Mouse (Mus musculus): ENCODE results near the gene Mgrn1. TPM values are rescaled to one million over a fixed set of nuclear protein-coding genes. Genes with fewer than 3 reads are reported as not detected.

The Mgrn1 gene
- polyA plus RNA-seq, 1 experiment from 2014 or later: 128 TPM

- Histone ChIP-seq H3K4me1 (ENCODE audit: control insufficient read depth, insufficient read depth, low read length) (peaks cover 5% of the 10 kb centered on the region), H3K27me3 (ENCODE audit: control insufficient read depth, insufficient read depth, low read length) (no peaks in the 10 kb centered on the region), H3K9ac (ENCODE audit: low read length) (no peak overlapping the region), H3K4me3 (ENCODE audit: low read length) (no peak overlapping the region), H3K9me3 (replicated peaks; ENCODE audit: control insufficient read depth, low read length) (no peaks in the 10 kb centered on the region), H3K4me2 (ENCODE audit: low read depth, low read length) (no peak overlapping the region), H3K27ac (ENCODE audit: low read length) (no peak overlapping the region), H3K36me3 (ENCODE audit: control insufficient read depth, insufficient read depth) (peaks cover 32% of the 10 kb centered on the region)
- no peak for ATAC-seq (replicated peaks; ENCODE audit: extremely low read depth, insufficient read depth, low FRiP score)
- 55% methylated on average over 5 of the region's 5 CpGs for WGBS
Observed at GRCm38 (mm10) chr16:4907972-4908371, 21.9 kb downstream of the Mgrn1 start.

DNA sequence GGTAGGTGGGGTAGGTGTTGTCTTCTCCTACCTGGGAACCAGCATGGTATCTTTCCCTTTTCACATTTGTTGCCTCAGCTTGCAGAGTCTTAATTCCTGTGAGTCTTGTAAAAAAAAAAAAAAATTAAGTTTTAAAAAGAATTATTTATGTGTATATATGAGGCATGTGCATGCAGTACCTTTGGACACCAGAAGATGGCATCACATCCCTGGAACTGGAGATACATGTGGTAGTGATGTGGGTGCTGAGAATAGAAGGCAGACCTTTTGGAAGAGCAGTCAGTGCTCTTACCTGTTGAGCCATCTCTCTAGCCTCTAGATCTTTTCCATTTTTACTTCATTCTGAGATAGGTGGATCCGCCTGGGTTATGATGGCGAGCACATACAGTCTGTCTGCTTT lies 23.7 kb downstream of the Mgrn1 start:
- no peak overlapping the region for H3K4me2 ChIP-seq (ENCODE audit: low read depth, low read length)
- H3K36me3 ChIP-seq (ENCODE audit: control insufficient read depth, insufficient read depth): peaks cover 32% of the 10 kb centered on the region
- no peak overlapping the region for H3K4me3 ChIP-seq (ENCODE audit: low read length)
- H3K27ac ChIP-seq (ENCODE audit: low read length): no peak overlapping the region
- peaks cover 15% of the 10 kb centered on the region for H3K4me1 ChIP-seq (ENCODE audit: control insufficient read depth, insufficient read depth, low read length)
- H3K9ac ChIP-seq (ENCODE audit: low read length): no peak overlapping the region
- no peak for ATAC-seq (replicated peaks; ENCODE audit: extremely low read depth, insufficient read depth, low FRiP score)
- WGBS: 100% methylated on average over 2 of the region's 2 CpGs
- H3K9me3 ChIP-seq (replicated peaks; ENCODE audit: control insufficient read depth, low read length): no peaks in the 10 kb centered on the region
- no peaks in the 10 kb centered on the region for H3K27me3 ChIP-seq (ENCODE audit: control insufficient read depth, insufficient read depth, low read length)

- 91% methylated on average over 8 of the region's 8 CpGs for WGBS
- peaks cover 32% of the 10 kb centered on the region for H3K36me3 ChIP-seq (ENCODE audit: control insufficient read depth, insufficient read depth)
- ATAC-seq (replicated peaks; ENCODE audit: extremely low read depth, insufficient read depth, low FRiP score): no peak
Observed at GRCm38 (mm10) chr16:4910758-4911157, 24.7 kb downstream of the Mgrn1 start.

DNA sequence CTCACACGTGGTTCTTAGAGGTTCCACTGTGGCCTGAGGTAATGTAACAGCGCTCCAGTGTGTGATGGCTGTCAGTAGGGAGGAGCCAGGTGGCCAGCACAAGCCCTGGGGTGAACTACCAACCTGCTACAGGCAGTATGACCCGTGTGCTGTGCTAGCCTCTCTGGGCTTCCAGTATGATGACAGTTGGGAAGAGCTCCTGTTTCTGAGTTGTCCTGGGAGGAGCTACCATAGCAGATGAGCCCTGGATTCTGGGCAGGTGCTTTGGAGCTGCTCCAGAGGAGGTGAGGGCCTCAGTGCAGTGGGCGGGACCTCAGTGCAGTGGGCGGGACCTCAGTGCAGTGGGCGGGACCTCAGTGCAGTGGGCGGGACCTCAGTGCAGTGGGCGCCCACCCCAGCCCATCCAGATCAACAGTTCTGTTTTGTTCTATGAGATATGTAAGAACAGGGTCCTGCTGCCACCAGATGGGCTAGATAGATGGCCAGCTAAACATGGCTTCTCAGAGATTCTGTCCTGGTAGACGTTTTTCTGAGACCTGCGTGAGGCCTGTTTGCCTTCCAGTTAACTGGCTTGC lies 26.1 kb downstream of the Mgrn1 start:
- WGBS: 75% methylated on average over 10 of the region's 10 CpGs
- no peak for ATAC-seq (replicated peaks; ENCODE audit: extremely low read depth, insufficient read depth, low FRiP score)
- Histone ChIP-seq H3K9ac (ENCODE audit: low read length) (no peak overlapping the region), H3K36me3 (ENCODE audit: control insufficient read depth, insufficient read depth) (peaks cover 44% of the 10 kb centered on the region), H3K27me3 (ENCODE audit: control insufficient read depth, insufficient read depth, low read length) (no peaks in the 10 kb centered on the region), H3K27ac (ENCODE audit: low read length) (peak overlapping the region; percentile 85), H3K4me3 (ENCODE audit: low read length) (no peak overlapping the region), H3K4me2 (ENCODE audit: low read depth, low read length) (no peak overlapping the region), H3K4me1 (ENCODE audit: control insufficient read depth, insufficient read depth, low read length) (peaks cover 13% of the 10 kb centered on the region), H3K9me3 (replicated peaks; ENCODE audit: control insufficient read depth, low read length) (no peaks in the 10 kb centered on the region)

More at GRCm38 (mm10) chr16:4910758-4911157, 24.7 kb downstream of the Mgrn1 start:
- no peaks in the 10 kb centered on the region for H3K27me3 ChIP-seq (ENCODE audit: control insufficient read depth, insufficient read depth, low read length)
- H3K4me2 ChIP-seq (ENCODE audit: low read depth, low read length): no peak overlapping the region
- H3K4me1 ChIP-seq (ENCODE audit: control insufficient read depth, insufficient read depth, low read length): peaks cover 13% of the 10 kb centered on the region
- H3K9me3 ChIP-seq (replicated peaks; ENCODE audit: control insufficient read depth, low read length): no peaks in the 10 kb centered on the region
- H3K4me3 ChIP-seq (ENCODE audit: low read length): no peak overlapping the region
- H3K9ac ChIP-seq (ENCODE audit: low read length): no peak overlapping the region
- H3K27ac ChIP-seq (ENCODE audit: low read length): no peak overlapping the region

- Histone ChIP-seq H3K4me1 (ENCODE audit: control insufficient read depth, insufficient read depth, low read length) (peaks cover 13% of the 10 kb centered on the region), H3K9ac (ENCODE audit: low read length) (peak overlapping the region; percentile 31), H3K9me3 (replicated peaks; ENCODE audit: control insufficient read depth, low read length) (no peaks in the 10 kb centered on the region), H3K27me3 (ENCODE audit: control insufficient read depth, insufficient read depth, low read length) (no peaks in the 10 kb centered on the region), H3K4me3 (ENCODE audit: low read length) (0 out of 2 replicates have a peak overlapping the region, but pooled peaks have one; percentile 3), H3K4me2 (ENCODE audit: low read depth, low read length) (peak overlapping the region; percentile 22), H3K36me3 (ENCODE audit: control insufficient read depth, insufficient read depth) (peaks cover 44% of the 10 kb centered on the region), H3K27ac (ENCODE audit: low read length) (peak overlapping the region; percentile 85)
- peak; percentile 17 for ATAC-seq (replicated peaks; ENCODE audit: extremely low read depth, insufficient read depth, low FRiP score)
- 53% methylated on average over 11 of the region's 11 CpGs for WGBS
Observed at GRCm38 (mm10) chr16:4912907-4913782, 27.1 kb downstream of the Mgrn1 start.

DNA sequence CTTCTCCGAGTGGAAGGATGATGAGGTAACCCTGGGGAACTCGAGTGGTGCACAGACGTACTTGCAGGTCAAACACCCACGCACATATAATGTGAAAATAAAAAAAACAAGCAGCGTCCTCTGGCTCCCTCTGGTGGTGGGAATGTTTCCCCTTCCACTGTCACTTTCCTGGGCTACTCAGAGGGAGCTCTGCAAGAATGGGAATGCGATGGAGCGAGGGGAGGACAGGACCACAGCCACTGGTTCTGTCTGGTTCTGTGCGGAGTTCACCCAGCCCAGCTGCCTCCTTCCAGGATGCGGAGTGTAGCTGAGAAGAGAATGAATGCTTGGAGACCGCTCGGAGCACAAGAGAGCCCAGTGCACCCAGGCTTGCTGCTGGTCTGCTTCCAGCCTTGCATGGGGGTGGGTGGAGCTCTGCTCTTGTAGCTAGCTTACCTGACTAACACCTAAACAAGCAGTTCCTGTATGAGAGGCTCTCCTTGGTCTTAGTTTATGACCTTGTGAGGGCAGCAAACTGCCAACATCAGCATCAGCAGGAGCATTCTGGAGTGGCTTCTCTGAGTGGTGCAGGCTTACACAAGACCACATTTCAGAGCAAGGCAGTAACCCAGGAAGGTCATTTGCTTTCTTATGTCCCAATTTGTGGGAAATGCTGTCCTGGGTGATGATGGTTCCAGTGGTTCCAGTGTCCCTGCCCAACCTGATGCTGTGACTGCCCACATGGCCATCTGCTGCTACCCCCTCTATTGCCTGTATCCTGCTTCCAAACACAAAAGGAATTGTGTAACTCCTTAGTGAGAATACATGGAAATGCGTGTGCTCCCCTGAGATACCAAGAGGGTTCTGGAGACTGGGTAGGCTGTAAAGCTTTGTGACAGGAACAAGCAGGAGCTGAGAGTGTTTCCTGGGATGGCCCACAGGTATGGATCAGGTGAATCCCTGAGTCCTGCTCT lies 28.0 kb downstream of the Mgrn1 start:
- Histone ChIP-seq H3K4me2 (ENCODE audit: low read depth, low read length) (peak overlapping the region; percentile 22), H3K4me1 (ENCODE audit: control insufficient read depth, insufficient read depth, low read length) (peaks cover 13% of the 10 kb centered on the region)

GRCm38 (mm10) chr16:4915931-4916330 lies 29.9 kb downstream of the Mgrn1 start:
- Histone ChIP-seq H3K9me3 (replicated peaks; ENCODE audit: control insufficient read depth, low read length) (no peaks in the 10 kb centered on the region), H3K27ac (ENCODE audit: low read length) (no peak overlapping the region), H3K4me2 (ENCODE audit: low read depth, low read length) (no peak overlapping the region), H3K36me3 (ENCODE audit: control insufficient read depth, insufficient read depth) (peaks cover 30% of the 10 kb centered on the region), H3K27me3 (ENCODE audit: control insufficient read depth, insufficient read depth, low read length) (no peaks in the 10 kb centered on the region), H3K9ac (ENCODE audit: low read length) (no peak overlapping the region), H3K4me3 (ENCODE audit: low read length) (no peak overlapping the region), H3K4me1 (ENCODE audit: control insufficient read depth, insufficient read depth, low read length) (peaks cover 13% of the 10 kb centered on the region)
- no peak for ATAC-seq (replicated peaks; ENCODE audit: extremely low read depth, insufficient read depth, low FRiP score)
- WGBS: 49% methylated on average over 3 of the region's 3 CpGs

More for the DNA sequence above, 28.0 kb downstream of the Mgrn1 start:
- no peaks in the 10 kb centered on the region for H3K9me3 ChIP-seq (replicated peaks; ENCODE audit: control insufficient read depth, low read length)
- H3K36me3 ChIP-seq (ENCODE audit: control insufficient read depth, insufficient read depth): peaks cover 47% of the 10 kb centered on the region
- peak; percentile 57 for ATAC-seq (replicated peaks; ENCODE audit: extremely low read depth, insufficient read depth, low FRiP score)
- no peaks in the 10 kb centered on the region for H3K27me3 ChIP-seq (ENCODE audit: control insufficient read depth, insufficient read depth, low read length)
- H3K4me3 ChIP-seq (ENCODE audit: low read length): 0 out of 2 replicates have a peak overlapping the region, but pooled peaks have one; percentile 3
- peak overlapping the region; percentile 85 for H3K27ac ChIP-seq (ENCODE audit: low read length)
- H3K9ac ChIP-seq (ENCODE audit: low read length): peak overlapping the region; percentile 31
- 34% methylated on average over 12 of the region's 12 CpGs for WGBS

DNA sequence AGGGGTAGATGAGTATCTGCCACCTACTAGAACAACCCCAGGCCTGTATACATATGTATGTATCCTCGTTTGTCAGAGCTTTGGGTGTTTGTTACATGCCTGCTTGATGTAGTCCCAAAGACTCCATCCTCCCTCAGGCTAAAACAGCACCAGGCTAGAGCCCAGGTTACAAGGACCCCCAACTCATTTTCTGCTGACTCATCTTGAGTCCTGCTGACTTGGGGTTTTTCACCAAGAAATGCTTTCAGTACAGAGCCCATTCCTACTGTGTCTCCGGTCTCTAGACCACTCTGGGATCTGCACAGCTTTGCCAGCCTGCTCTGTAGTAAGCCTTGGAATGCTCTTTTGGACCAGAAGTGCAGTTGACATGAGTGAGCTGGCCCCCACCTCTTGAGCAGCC lies 30.6 kb downstream of the Mgrn1 start:
- Histone ChIP-seq H3K36me3 (ENCODE audit: control insufficient read depth, insufficient read depth) (peaks cover 24% of the 10 kb centered on the region), H3K27me3 (ENCODE audit: control insufficient read depth, insufficient read depth, low read length) (no peaks in the 10 kb centered on the region), H3K4me2 (ENCODE audit: low read depth, low read length) (no peak overlapping the region), H3K9ac (ENCODE audit: low read length) (no peak overlapping the region), H3K27ac (ENCODE audit: low read length) (no peak overlapping the region), H3K4me1 (ENCODE audit: control insufficient read depth, insufficient read depth, low read length) (peaks cover 13% of the 10 kb centered on the region), H3K9me3 (replicated peaks; ENCODE audit: control insufficient read depth, low read length) (no peaks in the 10 kb centered on the region), H3K4me3 (ENCODE audit: low read length) (no peak overlapping the region)
- ATAC-seq (replicated peaks; ENCODE audit: extremely low read depth, insufficient read depth, low FRiP score): no peak
- 94% methylated on average over 2 of the region's 2 CpGs for WGBS

Data from heart, embryonic 16.5 days (tissue).